Mouse (Mus musculus): ENCODE measurements around the gene Zfp866.
A peak's percentile ranks its signal among the peaks of the same experiment; 100 is the strongest.

Gene Zfp866

GRCm38 (mm10) chr8:69796721-69797345, 5.9 kb upstream of the Zfp866 start:
- DNase-seq: no peak

- no peak for DNase-seq
Measured at GRCm38 (mm10) chr8:69794901-69795300, 3.9 kb upstream of the Zfp866 start.

- DNase-seq: no peak
Measured at GRCm38 (mm10) chr8:69794096-69794495, 3.1 kb upstream of the Zfp866 start.

- no peak for DNase-seq
Measured at GRCm38 (mm10) chr8:69793666-69794065, 2.7 kb upstream of the Zfp866 start.

GRCm38 (mm10) chr8:69791415-69792068, 564 bp upstream of the Zfp866 start:
- peak; percentile 43 for DNase-seq

- peak; percentile 25 for DNase-seq
Measured at GRCm38 (mm10) chr8:69790364-69790763, 614 bp downstream of the Zfp866 start.

- no peak for DNase-seq
Measured at GRCm38 (mm10) chr8:69789731-69790130, 1.2 kb downstream of the Zfp866 start.

GRCm38 (mm10) chr8:69789105-69789504, 1.9 kb downstream of the Zfp866 start:
- DNase-seq: no peak

GRCm38 (mm10) chr8:69777111-69777510, 13.9 kb downstream of the Zfp866 start:
- no peak for DNase-seq

- DNase-seq: no peak
Measured at GRCm38 (mm10) chr8:69775149-69775534, 15.8 kb downstream of the Zfp866 start.

- peak; percentile 95 for DNase-seq
Measured at GRCm38 (mm10) chr8:69774503-69775148, 16.4 kb downstream of the Zfp866 start, which contains the start of gene Gm20422. Gm20422 (minus strand) TSS chr8:69774886.

- DNase-seq: no peak
Measured at GRCm38 (mm10) chr8:69772106-69772505, 18.9 kb downstream of the Zfp866 start.

GRCm38 (mm10) chr8:69771221-69771620, 19.8 kb downstream of the Zfp866 start:
- DNase-seq: no peak

GRCm38 (mm10) chr8:69761814-69762445, 29.0 kb downstream of the Zfp866 start:
- no peak for DNase-seq

- no peak for DNase-seq
Measured at GRCm38 (mm10) chr8:69758316-69758715, 32.7 kb downstream of the Zfp866 start.

GRCm38 (mm10) chr8:69752437-69752836, 38.5 kb downstream of the Zfp866 start:
- no peak for DNase-seq

GRCm38 (mm10) chr8:69749544-69750454, 41.2 kb downstream of the Zfp866 start, which contains the start of gene Zfp963:
Zfp963 (minus strand) TSS chr8:69749970.
- peak; percentile 97 for DNase-seq

GRCm38 (mm10) chr8:69741231-69741630, 49.7 kb downstream of the Zfp866 start:
- no peak for DNase-seq

- DNase-seq: no peak
Measured at GRCm38 (mm10) chr8:69740763-69741162, 50.2 kb downstream of the Zfp866 start.

- DNase-seq: no peak
Measured at GRCm38 (mm10) chr8:69735495-69735894, 55.5 kb downstream of the Zfp866 start.

- DNase-seq: no peak
Measured at GRCm38 (mm10) chr8:69717232-69717580, 73.8 kb downstream of the Zfp866 start.

GRCm38 (mm10) chr8:69716403-69717231, 74.4 kb downstream of the Zfp866 start:
- peak; percentile 100 for DNase-seq
